Mouse (Mus musculus): ENCODE results near the gene 1700017N19Rik.

Gene 1700017N19Rik

DNA sequence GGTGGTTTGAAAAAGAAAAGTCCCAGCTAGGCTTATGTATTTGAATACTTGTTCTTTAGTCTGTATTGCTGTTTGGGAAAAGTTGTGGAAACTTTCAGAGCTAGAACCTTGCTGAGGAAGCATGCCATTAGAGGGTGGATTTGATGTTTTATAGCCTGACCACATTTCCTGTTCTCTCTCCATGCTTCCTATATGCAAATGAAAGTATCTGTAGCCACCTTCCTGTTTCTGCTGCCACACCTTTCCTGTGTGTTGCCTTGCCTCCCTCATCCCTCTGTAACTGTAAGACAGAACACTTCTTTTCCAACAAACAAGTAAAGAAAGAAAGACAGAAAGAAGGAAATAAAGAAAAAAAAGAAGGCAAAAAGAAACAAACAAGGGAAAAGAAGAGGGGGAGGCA, 63.9 kb downstream of the 1700017N19Rik start:
- in situ Hi-C loops (cut with MboI; ENCODE audit: low sequenced_read_pairs), result no loop called here

DNA sequence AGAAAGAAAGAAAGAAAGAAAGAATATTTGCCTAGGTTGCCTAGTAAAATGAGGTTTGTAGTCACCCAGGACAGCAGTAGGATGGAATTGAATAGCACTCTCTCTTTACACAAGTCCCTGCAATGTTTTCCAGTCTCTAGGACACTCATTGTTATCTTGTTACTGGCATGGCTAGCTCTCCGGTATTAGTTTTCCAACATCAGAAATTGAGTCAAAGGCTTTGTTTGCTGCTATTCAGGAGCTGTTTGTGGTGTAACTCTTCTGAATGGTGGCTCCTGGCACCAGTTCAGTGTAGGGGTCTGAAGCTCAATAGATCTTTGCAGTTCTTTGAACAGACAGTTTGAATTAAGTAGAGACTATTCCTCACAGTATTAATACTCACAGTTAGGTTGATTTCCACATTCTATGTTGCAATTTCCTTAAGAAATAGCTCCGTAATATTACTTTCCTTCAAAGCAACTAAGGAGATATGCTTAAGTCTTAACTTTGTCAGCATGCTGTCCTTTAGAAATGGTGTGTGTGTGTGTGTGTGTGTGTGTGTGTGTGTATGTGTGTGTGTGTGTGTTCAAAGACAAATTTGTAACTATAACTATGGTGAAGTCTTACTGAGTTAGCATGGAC, 71.8 kb downstream of the 1700017N19Rik start:
- in situ Hi-C loops (cut with MboI; ENCODE audit: low sequenced_read_pairs), result no loop called here

All from CH12F3 (cell line).